Mouse (Mus musculus) WW6 (cell line): ENCODE results near the gene Inhbe.

ENCODE experiments used
- DNase-seq: peaks from one replicate; pipeline ENCODE4 v3.0.0-alpha.2; 2013; ENCODE audit warnings: low read depth, low spot score

The Inhbe gene

DNA sequence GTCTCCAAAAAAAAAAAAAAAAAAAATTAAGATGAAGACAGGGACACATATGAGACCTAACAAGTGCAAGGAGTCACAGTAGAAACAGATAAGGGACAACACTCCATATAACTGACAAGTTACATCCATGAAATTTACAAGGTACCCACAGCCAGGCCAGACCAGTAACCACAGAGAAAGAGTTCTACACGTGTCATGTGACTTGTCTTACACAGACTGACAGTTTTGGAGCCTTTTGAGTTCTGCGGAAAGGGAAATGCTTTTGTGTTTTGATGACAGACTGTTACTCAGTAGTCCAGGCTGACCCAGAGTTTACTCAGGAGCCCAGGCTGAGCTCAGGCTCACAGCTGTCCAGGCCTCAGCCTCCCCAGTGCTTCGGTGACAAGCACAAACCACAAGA is 11.2 kb downstream of the Inhbe start:
- DNase-seq: no peak

DNA sequence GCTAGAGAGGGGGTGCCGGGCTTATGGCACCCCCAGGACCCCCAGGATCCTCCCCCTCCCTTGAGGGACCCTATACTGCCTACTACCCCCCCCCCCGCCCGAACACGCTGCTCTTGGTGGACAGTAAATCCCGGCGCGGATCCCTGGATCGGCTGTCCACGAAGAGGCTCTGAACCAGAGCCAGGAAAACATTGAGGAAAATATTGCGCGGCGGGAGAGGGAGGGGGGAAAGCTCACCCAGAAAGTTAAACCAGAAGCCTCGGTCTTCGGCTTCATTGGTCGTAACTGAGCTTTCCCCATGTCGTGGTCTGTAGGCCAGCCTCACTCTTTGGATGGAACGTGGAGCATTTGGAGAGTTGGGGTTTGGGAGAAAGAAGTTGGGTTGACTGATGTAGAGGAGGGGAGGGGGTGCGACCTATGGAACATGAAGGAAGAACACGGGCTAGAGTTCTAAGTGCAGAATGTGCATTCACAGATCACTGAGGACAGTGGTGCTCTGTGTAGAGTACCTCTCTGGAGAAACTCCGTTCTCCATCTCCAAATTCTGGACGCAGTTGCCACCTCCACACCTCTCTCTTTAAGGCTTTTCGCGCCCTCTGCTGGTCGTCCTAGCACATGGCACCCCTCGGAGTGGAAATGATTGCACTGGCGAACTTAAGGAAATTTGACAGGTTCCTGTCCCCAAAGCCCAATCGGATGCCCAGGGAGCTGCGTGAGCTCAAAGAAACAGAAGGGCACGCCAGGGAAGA is 12.1 kb downstream of the Inhbe start, which contains the start of gene Gli1:
TSS of gene Gli1 (minus strand) at position 84 of the 749 bp plus-strand sequence.
- DNase-seq: peak; percentile 71

DNA sequence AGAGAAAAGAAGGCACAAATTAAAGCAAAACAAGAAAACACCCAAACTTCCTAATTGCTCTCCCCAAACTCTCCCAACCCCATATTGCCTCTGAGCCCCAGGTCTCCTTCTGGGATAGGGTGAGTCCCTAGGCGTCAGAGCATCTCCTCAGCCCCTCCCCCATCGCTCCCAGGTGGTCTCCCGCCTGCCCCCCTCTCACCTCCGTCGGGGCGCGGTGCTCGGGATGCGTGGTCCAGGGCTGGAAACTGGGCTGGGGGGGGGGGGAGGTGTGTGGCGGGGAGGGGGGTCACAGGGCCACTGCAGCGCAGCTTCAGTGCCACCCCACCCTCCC is 12.9 kb downstream of the Inhbe start:
- no peak for DNase-seq

DNA sequence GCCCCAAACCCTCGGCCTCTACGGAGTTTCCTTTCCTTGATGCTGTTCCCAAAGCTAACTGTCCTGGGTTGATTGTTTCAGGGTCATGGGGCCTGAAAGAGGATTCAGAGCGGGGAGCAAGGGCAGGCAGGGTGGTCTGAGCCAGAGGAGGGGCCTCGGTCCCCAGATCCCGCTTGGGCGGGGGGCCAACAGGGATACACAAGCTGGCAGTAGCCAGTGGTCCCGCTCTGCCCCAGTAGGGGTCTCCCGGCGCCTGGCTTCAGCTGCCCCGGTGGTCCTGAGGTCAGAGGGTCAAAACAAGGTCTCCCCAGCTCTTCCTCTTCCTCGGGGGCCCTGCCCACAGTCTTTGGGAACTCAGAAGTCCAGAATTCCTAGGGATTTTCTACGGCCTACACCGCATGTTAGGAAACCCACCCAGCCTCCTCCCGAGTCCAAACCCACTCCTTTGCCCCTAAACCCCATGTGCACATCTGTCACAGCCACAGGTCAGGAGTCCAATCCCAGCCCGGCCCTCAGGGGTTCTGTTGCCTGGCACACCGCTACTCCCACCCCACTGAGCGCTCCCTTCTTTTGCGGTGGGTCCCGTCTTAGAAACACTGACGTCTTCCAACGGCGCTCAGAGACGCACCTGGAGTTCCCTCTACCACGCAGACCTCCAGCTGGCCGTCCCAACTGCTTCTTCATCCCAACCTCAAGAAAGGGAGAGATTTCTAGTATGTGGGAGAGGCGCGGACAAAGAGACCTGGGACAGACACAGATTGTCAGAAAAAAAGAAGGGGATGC is 13.4 kb downstream of the Inhbe start:
- no peak for DNase-seq

DNA sequence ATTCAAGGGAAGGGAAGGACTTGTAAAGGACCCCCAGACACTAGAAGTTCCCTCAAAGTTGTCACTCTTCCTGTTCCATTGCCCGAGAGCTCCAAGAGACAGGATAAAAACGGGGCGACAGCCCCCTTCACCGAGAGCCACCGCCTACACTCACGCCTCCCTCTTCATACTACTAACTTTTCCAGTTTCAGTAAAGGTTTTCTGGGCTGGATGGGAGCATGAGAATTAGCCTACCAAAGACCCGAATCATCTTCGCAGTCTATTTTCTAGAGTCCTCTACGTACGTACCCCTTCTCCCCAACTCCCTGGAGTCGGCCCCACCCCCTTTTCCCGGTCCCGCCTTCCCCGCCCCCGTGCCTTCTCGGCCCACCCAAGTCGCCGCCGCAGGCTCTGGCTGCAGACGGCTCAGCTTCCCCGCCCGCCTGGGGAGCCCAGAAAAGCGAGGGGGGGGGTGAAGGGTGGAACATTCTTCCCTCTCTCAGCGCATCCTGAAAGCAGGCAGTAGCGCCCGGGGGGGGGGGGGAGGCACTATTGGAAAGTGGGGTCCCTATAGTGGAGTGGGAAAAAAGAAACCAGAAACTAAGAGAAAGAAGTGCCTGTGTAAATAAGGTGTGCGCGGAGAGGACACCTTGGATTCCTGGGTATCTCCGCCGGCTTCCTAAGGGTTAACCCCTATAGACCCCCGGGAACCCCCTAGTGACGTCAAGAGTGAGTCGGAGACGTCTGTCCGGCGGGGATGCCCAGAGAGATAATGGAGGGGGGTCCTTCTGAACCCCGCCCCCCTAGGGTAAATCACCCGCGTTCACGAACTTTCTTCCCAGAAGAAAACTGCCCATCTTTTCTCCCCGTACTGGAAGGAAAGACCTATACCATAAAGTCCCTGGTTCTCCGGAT is 14.3 kb downstream of the Inhbe start:
- DNase-seq: no peak

DNA sequence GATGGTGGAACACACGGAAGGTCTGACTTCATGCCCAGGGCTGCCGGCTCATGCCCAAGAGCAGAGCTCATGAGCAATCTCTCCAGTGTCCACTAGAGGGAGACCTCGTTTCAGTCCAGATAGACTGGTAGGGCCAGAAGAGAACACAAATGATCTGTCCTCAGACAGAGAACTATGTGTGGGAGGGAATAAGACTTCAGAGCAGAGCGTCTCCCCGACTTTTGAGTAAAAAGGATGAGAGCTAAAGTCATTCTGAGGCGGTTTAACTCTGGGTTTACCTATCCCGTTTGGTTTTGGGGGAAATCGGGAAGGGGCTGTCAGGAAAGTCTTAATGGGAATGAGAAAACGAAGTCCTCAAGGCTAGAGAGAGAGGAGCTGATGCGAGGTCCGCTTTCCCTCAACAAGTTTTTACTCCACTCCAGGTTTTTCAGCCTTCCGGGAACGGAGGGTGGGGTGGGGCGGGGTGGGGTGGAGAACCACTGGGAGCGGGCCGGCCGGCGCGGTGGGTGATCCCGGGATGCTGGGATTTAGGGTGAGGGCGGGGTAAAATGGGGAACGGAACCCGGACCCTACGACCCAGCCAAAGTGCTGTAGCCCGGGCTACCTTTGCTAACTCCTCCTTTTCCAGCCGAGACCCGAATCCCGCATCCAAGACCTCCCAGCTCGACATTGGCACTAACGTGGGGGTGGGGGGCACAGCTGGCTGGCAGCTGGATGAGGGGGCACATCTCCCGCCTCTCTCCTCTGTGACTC is 15.1 kb downstream of the Inhbe start:
- DNase-seq: peak; percentile 76

DNA sequence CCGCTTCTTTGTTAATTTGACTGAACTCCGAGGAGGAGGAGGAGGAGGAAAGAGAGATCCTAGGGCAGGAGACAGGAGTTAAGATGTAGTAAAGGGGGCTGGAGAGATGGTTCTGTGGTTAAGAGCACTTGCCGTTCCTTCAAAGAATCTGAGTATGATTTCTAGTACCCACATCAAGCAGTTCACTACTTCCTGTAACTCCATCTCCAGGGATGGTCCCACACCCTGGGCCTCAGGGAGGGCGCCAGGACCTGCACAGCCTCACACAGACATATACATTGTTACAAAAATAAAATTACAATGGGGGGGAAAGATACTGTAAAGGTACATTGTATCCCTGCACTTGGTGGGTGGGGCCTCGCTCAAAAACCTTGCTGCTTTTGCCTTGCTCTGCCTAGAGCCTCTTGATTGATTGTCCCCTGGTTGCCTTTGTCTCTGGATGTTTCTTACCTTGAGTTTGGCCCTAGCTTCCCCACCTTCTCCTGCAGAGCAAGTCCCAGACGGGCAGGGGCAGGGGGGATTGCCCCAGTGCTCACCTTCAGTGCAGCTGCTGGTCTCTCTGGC is 16.6 kb downstream of the Inhbe start:
- DNase-seq: no peak

DNA sequence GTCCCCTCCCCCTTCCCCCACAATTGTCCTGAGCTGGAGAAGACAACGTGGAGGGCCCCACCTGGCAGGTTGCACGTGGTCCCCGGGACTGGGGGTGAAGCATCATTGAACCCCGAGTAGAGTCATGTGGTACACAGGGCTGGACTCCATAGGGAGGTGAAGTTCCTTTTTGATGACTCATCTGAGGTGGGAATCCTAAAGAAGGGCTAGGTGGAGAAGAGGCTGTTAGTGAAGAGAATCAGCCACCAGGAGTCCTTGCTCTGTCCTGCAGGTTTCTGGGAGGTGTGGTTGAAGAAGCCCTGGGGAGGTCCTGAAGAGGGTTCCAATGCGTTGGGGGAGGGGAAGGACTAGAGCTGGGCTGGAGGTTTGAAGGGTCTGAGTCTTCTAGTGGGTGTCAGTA is 17.3 kb downstream of the Inhbe start:
- no peak for DNase-seq

DNA sequence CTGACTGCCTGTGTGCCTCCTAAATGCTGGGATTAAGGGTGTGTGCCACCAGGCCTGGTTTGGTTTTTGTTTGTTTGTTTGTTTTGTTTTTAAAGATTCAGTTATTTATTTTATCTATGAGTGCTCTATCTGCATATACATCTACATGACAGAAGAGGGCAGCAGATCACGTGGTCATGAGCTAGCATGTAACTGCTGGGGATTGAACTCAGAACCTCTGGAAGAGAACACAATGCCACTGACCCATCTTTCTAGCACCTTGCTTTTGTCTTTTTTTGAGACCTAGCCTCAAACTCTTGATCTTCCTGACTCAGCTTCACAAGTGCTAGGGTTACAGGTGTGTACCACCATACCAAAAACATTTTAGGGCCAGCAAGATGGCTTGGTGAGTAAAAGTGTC is 18.9 kb downstream of the Inhbe start:
- no peak for DNase-seq

DNA sequence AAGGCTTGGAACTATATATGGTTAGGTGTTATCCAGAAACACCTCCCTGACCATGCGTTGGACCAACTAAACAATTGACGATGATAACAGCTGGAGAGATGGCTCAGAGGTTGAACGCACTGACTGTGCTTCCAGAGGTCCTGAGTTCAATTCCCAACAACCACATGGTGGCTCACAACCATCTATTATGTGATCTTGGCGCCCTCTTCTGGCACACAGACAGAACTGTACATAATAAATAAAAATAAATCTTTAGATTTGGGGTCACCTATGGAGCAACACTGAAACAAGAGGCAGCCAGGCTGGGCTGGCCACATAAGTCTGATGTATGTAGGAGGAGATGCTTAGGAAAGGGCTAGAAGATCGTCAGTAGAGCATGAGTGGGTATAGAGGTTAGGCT is 21.1 kb downstream of the Inhbe start:
- no peak for DNase-seq

DNA sequence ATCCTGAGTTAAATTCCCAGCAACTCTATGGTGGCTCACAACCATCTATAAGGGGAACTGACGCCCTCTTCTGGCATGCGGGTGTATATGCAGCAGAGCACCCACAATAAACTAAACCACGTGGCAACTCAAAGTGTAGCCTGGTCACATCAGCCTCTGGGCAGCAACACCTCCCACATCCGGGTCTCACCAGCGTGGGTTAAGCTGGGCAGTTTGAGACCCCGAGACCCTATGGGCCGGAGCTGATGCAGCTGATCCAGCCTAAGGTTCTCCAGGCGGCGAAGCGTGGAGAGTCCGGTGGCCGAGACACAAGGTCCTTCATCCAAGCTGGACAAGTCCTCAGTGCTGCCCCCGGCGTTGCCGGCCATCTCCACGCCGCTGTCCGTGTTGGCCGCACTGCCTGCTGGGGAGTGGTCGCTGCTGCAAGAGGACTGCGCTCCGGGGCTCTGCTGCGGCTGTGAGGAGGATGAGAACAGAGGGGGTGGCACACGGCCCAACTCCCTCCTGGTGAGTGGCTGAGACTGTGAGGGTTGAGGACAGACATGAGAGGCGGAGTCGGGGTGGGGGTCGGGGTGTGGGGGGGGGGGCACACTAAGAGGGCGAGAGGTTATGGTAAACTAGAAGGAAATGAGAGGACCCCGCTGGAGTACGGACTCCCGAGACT is 21.9 kb downstream of the Inhbe start:
- DNase-seq: no peak

DNA sequence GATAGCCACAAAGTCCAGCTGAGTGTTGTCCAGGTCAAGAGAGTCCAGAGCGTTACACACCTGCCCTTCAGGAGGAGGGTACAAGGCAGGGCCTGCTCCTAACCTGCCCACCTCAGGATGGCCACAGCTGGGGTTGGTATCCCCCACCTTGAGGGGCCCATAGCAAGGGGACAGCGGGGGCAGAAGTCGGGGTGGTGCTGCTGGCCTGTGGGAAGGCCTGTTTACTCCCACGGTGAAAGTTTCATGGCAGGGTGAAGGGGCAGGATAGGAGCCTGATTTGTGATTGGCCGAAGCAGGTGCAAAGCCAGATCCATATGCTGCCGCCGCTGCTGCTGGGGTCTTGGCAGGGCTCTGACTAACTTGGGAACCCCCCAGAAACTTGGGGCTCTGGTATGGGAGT is 24.0 kb downstream of the Inhbe start:
- no peak for DNase-seq

DNA sequence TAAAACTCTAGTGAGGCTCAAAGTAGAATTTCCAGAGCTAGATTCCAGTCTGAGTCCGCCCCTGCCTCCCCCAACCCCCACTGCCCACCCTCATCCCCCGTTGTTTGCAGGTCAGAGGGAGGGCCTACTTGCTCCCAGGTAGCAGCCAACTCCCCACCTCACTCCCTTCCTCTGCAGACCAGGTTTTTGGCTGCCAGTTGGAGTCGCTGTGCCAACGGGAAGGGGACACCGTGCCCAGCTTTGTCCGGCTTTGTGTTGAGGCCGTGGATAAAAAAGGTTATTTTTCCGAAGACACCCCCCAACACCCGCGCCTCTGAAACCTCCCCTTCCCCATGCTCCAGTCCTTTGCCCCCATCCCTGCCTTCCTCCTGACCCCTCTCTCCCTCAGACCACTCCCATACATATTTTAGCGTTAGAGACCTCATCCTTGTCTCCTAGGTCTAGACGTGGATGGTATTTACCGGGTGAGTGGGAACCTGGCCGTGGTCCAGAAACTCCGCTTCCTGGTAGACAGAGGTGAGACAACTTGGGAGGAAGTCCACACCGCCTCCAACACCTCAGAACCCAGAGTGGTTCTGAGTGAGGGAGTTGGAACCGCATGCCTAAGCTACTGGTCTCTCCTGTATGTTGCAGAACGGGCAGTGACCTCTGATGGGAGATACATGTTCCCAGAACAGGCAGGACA is 26.6 kb downstream of the Inhbe start:
- no peak for DNase-seq

DNA sequence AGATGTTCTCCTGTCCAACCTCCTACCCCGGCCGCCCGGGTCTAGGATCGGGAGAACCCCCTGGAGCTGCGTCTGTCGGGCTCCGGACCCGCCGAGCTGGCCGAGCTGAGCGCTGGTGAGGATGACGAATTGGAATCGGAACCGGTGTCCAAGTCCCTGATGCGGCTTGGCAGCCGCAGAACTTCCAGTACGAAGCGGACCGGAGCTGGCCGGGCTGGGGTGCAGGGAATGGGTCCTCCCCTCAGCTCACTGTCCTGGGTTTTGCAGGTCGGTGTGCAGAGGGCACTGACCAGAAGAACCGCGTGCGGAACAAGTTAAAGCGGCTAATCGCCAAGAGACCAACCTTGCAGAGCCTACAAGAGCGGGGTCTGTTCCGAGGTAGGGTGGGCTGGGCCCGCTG is 27.4 kb downstream of the Inhbe start:
- no peak for DNase-seq

DNA sequence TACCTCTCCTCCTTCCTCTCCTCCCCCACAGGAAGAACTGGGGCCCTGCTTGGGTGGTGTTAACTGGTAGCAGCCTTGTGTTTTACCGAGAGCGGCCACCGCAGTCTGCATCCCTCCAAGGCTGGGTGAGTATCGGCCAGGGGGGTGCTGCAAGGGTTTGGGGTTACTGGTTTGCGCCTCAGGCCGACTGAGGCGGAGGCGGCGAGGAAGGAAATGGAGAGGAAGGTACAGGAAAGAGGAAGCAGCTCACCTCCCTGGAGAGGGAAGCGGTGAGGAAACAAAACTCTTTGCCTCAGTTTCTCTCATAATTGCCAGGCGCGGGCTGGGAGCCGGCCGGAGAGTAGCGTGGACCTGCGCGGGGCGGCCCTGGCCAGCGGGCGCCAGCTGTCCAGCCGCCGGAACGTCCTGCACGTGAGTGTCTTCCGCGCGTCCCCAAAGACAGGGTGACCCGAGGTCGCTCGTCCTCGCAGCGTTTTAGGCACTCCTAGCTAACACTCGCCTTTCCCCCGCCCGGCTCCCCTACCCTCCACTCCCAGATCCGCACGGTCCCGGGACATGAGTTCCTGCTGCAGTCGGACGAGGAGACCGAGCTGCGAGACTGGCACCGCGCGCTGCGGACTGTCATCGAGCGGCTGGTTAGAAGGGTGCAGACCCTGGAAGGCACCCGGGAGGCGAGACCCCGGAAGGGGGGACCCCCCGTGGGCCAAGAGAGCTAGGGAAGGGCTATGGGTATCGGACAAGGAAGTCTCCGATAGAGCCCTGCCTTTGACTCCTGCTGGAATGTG is 28.0 kb downstream of the Inhbe start:
- DNase-seq: no peak

DNA sequence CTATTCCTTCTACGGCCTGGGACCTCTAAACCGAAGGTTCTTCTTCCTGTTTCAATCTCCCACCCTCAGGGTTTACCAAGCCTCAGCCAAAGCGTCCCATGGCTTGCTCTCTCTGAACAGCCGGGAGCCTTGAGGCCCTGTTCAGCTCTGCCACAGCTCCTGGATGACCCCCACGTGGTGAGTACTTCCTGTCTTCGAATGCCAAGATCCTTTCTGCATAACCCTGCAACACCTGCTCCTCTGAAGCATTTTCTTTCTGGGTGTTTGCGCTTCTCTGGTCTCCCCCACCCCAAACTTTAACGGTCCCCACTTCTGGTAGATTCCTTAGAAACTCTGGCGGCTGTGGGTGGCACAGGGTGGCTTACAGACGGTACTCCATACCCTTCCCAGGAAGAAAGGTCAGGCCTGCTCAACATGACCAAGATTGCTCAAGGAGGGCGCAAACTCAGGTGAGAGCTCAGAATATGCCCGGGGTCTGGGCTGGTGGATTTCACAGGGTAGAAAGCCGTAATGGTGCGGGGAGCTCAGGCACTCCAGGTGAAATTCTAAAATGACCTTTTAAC is 28.7 kb downstream of the Inhbe start:
- DNase-seq: no peak

DNA sequence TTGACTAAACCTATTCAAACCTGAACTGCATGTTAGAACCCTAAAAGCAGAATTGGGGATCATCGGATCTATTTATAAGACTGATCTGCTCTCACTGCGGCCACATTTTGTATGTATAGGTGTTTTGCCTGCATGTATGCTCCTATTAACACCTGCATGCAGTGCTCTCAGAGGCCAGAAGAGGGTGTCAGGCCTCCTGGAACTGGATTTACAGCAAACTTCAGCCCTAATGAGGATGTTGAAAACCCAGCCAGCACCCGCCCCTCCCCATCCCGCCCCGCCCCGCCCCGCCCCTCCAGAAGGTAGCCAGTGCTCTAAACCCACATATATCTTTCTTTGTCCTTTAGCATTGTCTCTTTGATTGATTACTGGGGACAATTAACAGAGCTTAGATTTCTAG is 29.7 kb downstream of the Inhbe start:
- no peak for DNase-seq

DNA sequence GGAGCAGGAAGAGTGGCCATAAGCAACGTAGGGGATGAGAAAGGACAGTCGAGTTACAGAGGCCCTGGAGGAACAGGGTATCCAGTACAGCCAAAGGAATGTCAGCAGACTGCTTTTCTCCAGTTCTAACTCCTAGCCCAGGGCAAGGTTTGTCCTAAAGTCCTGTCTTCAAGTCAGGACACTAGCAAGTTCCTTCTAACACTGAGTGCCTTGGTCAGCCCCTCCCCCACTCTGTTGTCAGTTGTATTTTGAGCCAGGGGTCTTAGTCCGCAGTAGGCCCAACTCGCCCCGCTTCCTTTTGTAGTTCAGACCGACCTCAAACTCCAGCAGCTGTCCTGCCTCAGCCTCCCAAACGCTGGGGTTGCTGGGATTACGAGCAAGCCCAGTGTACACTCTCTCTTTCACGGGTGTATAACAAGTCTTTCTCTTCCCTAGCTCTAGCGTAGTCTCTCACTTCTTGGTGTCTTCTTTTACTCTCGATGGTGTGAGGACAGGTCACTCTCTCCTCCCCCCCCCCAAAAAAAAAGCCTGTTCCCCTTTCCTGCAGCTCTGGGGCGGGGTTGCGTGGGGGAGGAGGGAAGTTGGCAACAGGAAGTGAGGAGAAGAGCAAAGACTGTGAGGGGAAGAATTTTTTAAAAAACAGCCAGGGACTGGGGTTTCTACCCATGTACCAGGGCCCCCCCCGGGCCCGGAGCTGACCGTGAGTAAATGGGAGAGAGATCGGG is 30.9 kb downstream of the Inhbe start:
- DNase-seq: no peak
